Mouse (Mus musculus) intestine, embryonic 14.5 days (tissue): ENCODE data around the gene Echdc3. TPM values are rescaled to one million over a fixed set of nuclear protein-coding genes. Genes with fewer than 3 reads are reported as not detected.

Experiments
- polyA plus RNA-seq: library from polyadenylated mRNA; unstranded; fragments of >200 nt; fragmentation: Nextera tagmentation; extraction: Ambion mirVana; gene quantifications from 2 replicates; pipeline ENCODE4 v1.2.1, GENCODE M21; 2014

Echdc3 gene
- polyA plus RNA-seq, 1 experiment from 2014 or later: 11.3 TPM

Other genes with a start within 250 kb of the Echdc3 start
- gene Proser2, start 82.8 kb downstream of the Echdc3 start, polyA plus RNA-seq: 17.5 and 25.1 TPM in 2 replicates
- gene Usp6nl, start 109.6 kb upstream of the Echdc3 start, polyA plus RNA-seq: 14.1 and 14.4 TPM in 2 replicates